Mouse (Mus musculus) kidney, postnatal 25 days (tissue): ENCODE results near the gene A2ml1.

Source experiments
- DNase-seq, 2 experiments: peaks; one replicate each; pipeline ENCODE4 v3.0.0; 2021; ENCODE audit warnings: mixed read lengths in 2 of 2

Gene A2ml1

DNA sequence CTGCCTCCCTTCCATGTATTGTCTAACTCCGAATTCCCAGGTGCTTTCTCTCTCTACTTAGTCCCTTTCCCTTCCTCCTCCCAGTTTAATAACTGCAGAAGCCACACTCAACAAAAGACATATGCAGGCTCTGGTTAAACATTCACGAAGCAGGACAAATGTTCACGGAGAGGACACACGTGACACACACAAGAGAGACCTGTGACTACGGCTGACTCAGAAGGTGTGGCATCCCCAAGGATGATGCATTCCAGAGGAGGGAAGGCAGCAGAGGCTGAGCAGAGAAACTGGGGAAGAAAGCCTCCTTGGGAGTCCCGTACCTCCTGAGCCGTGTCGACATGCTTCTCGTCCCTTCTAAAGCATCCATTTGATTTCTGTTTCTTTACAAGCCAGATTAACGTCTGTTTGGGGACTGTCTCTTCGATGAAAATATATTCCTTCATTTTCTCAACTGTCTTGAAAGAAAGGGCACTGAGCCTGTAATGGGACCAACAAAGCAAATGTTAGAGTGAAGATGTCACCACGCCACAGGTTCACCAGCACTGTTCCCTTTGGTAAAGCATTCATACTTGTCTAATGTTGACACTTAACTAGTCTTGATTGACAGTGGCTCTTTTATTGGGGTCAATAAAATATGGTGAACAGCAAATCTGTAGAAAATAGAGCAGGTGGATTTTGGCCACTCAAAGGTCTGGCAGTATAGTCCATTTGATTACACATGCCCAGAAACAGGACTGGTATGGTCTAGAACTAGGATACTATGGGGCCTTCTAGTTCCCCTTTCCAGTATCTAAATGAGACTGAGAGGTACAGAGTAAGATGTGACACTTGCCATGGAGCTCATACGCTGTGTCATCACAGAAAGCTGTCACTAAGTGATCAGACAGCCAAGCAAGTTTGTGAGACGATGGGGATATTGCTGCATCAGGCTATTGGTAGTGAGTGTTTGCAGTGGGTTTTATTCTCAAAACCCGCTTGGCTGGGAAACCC lies 31.6 kb downstream of the A2ml1 start:
- DNase-seq = peak; percentile 28 to 54

DNA sequence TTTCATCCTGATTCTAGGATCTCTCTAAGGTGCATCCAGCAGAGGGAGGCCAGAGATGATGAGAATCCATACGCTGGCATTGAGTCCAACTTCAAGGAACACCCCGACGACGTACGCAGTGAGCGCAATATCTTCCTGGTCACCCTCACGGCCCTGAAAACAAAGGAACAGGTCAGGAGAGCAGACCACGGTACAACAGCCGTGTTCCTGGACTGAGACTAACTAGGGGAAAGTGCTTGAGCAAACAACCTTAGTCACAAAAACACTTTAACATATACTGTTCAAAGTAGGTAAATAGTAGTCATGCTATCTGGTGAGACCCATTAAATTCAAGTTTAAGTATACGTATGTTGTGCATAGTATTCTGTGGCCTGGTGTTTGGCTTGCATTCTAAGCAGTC lies 32.9 kb downstream of the A2ml1 start:
- DNase-seq = no peak

DNA sequence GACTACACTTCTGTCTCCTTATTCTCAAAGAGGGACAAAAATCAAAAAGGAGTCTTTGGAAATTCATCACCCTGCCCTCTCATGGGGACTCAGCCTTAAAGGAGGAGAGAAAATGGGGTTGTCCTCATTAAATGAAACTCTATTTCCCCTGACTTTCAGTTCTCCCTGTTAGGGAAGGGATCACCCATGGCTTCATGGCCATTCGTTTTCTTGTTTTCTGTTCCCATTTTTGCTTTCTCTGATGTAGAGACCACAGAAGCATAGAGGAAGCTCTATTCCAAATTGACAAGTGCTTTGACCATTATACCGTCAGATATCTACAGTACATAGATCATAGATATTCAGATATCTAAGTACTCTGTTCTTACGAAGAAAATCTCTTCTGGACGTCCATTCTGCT lies 36.0 kb downstream of the A2ml1 start:
- no peak for DNase-seq

DNA sequence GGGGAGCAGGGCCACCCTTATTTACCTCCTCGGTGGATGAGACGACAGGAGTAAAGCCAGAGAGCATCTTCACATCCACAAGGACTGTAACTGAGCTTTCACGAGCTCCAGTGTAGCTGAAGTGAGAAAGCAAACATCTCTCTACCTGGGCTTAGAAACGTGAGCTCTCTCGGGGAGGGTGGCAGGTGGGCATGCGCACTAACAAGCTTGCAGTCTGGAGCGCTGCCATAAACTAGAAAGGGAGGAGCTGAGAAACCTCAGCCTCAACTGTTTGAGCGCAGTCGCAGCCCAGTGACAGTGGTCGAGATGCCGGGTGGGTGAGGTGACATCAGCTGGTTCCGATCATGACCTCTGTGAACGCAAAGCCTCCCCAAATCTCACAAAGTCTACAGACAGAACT lies 38.2 kb downstream of the A2ml1 start:
- no peak for DNase-seq

DNA sequence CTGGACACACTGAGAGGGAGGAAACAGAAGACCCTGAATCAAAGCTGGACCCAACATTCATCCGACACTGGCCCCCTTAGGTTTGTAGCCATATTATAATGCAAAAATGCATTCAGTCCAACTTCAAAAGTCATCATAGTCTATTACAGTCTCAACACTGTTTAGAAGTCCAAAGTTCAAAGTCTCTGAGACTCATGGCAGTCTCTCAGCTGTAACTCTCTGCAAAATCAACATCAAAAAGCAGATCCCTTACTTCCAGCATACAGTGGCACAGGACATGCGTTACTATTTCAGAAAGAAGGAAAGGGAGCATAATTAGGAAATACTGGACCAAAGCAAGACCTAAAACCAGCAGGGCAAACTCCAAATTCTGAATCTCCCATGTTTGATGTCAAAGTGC lies 46.2 kb downstream of the A2ml1 start:
- DNase-seq = no peak

DNA sequence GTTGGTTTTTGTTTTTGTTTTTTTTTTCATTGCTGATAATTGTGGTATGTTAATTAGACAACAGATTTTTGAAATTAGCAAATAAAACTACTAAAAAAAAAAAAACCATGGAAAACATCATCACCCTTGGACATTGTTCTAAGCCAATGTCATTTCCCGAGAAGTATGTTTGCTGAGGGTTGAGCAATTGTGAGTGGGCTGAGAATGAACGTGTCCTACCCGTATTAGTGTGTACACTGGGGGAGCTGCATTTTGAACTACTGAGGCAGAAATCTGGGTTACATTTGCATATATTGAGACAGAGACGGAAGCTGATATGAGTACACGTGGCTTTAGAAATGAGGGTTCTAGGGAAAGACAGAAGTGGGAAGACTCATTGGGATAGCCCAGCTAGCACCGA lies 48.1 kb downstream of the A2ml1 start:
- DNase-seq = no peak

DNA sequence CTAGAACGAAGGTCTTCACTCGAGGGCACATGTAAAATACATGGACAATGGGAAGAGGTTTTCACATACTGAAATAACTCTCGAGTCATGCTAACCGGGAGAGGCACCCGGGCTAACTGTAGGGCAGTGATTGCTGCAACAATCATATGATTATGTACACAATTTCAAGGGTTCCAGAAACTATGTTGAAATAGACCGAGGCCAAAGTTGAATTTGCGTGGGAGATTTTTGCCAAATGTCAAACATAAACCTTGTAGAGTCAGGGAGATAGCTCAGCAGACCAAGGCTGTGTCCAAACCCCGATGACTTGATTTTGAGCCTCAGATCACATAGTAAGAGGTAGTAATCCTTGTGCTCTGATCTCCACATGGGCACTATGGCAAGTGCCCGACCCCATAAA lies 48.7 kb downstream of the A2ml1 start:
- no peak for DNase-seq

DNA sequence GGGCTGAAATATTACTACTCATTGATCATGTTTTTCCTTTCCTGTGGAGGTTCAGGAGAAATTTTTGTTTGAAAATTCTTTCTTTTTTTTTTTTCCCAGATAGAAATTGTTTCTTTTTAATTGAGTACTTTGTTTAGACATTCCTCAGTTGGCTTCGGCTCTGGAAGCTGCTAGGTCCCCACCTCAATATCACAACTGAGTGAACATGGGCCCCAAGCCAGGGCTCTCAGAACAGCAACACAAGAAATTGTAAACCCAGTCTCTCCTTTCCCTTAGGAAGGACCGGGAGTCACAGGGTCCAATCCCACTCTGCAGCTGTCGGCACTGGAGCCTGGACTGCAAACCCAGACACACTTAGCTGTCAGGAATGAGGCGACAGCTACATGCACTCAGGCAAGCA lies 52.9 kb downstream of the A2ml1 start:
- DNase-seq = peak in 1 of 2 experiments; percentile 36

DNA sequence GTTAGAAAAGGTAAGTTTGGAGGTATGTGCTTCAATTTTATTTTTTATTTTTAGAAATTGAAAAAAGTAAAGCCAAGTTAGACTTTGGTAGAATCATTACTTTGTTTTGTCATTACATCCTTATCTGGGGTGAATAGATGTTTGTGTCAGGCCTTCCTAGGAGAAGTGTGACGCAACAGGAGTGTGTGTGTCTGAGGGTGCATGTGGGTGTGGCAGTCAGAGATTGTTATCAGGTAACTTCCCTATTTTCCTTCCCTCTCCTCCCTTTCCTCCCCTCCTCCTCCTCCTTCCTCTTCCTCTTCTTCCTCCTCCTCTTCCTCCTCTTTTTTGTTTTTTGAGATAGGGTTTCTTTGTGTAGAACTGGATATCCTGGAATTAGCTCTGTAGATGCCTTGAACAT lies 54.3 kb downstream of the A2ml1 start:
- no peak for DNase-seq

DNA sequence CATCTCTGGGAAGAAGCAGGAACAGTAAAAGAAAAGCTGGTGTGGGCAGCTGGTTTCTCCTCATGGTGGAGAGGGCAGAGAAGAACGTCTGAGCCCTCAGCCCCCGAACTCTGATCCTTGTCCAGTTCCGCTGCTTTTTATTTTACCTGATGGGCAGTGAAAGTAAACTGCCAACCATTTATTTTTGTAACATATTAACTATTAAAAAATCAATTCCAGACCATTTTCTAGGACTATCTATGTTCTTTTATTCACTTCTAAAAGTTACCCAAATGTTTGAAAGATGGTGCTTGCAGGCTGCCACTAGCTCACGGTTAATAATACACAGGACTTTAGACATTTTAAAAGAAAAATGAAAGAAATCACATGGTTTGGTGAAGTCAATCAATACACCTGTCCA lies 54.8 kb downstream of the A2ml1 start, which contains the start of gene Pzp:
Gene Pzp (minus strand): TSS at position 120 of the 400 bp plus-strand sequence.
- DNase-seq = no peak

DNA sequence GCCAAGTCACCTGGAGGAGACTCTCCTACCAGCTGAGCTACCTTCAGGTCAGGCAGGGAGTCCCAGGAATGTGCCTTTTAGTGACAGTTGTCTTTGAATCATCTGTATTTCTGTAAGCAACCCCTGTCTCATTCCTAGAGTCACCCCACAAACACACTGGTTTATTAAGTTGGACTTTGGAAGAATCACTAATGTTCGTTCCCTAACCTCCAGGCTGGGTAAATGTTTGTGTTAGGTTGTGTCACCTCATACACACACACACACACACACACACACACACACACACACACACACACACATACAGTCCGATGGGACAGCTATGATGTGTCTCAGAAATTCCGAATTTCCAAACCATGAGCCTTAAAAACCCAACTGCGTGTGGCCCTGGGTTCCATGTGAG lies 55.6 kb downstream of the A2ml1 start:
- no peak for DNase-seq

DNA sequence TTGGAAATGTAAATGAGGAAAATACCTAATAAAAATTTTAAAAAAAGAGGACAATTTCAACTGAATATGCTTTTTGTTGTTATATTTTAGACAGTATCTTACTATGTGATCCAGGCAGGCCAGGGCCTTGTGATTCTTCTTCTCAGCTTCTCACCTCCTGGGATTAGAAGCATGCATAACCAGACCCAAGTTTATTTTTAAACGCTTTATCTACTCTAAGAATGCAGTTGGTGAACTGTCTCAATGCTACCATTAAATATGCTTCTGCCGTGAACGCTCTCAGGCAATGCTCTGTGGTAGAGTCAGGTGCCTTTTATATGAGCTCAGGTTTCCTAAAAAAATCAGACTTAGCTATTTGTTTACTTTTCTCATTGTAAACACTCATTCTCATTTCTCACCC lies 58.0 kb downstream of the A2ml1 start:
- no peak for DNase-seq

DNA sequence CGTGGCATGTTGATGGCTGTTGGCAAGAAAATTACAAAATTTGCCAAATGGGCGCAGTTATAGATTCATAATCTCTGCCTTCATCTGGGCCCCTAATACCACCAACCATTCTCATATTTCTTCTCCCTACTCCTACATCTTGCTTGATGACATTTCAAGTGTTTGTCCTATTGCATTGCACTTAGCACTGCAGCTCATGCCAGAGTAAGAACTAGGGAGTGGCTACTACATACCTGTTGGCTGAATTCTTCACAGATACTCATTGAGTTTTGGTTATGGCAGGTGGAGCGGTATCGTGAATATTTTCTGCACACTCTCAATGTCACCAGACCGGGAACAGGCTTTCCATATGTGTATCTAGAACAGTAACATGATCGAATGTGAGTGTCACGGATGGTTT lies 62.2 kb downstream of the A2ml1 start:
- DNase-seq = no peak

DNA sequence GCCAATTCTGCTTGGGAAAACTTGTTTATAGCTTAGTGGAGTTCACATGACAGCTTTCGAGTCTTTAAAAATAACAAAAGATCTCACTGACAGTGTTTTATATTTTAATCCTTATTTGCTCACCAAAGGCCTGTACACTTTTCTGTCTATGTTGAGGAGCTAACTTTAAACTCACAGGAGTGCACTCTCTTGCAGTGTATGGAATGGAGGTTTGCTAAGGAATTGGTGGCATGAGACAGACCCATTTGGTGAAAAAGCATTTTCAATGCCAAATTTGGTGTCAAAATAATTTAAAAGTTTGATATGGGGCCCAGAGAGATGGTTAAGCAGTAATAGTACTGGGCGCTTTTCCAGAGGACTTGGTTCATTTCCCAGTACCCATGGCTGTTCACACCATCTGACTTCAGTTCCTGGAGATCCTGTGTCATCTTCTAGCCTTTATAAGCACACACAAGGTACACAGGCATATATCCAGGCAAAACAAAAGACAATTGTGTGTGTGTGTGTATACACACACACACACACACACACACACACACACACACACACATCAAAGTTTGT lies 75.7 kb downstream of the A2ml1 start:
- no peak for DNase-seq

DNA sequence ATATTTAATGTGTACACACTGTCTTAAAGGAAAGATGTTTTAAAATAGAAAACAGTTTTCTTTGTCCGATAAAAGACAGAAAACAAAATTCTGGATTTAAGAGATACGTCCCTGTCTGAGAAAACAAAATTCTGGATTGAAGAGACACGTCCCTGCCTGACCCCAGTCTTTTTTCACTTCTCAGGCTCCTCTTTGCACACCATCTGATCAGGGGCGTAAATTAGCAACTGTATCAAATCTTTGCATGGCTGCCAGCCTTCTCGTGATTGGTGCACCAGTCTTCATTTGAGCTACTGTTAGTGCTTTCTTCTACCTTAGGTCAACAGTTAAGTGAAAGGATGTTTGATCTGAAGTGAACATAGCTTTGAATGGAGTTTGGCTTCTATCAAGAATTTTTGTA lies 76.7 kb downstream of the A2ml1 start:
- no peak for DNase-seq

DNA sequence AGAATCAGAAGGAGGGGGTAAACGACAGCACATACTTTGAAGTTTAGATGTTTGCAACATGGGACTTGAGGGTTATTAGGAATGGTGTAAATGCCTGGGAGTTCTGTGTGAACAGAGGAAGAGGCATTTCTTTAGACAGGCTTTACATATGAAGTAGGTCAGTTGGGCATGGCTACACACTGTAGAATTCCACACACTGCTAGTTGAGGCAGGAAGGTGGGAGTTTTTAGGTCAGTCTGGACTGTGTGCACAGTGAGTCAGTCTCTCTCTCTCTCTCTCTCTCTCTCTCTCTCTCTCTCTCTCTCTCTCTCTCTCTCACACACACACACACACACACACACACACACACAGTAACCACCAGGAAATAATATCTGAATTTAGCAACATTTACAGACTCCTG lies 86.1 kb downstream of the A2ml1 start:
- DNase-seq = no peak

DNA sequence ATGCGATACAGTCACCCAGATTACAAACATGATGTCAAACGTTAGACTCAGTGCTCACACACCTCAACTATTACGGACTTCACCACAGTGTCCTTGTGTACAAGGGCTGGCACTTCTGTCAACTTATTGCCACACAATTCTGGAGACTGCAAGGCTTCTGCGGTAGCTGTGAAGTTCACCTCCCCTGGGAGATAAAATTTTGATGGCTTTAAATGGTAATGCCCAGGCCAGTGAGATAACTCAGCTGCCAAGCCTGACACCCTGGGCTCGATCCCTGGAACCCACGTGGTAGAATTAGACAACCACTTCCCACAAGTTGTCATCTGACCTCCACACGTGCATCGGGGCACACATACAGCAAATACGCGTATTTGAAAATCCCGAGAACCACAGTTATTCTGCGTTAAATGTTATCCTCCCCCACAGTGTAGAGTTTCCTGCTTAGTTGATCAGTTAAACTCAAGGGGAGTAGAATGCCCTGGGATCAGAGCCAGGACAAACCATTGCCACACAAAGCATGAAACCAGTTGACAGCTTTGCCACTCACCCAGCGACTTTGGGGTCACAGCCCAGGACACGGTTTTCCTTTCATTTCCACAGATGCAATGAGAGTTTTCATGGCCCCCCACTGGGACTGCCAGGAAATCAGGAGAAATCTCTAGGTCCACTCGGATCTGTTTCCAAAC lies 86.6 kb downstream of the A2ml1 start:
- DNase-seq = no peak

DNA sequence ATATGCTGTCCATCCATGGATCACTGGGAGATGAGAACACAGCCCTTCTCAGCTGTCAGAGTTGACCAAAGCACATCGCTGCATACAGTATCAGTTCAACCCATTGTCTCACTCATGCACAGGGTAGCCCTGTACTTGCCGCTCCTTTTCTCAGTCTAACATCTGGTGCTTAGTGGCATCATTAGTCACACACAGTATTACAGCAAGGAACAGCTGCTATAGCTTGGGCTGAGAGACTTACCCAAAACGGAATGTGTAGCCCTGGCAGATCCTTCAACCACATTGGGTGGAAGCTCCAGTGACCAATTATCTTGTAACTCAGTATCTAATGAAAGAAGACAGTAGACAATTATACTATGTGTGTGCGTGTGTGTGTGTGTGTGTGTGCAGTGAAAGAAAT lies 89.5 kb downstream of the A2ml1 start:
- no peak for DNase-seq

DNA sequence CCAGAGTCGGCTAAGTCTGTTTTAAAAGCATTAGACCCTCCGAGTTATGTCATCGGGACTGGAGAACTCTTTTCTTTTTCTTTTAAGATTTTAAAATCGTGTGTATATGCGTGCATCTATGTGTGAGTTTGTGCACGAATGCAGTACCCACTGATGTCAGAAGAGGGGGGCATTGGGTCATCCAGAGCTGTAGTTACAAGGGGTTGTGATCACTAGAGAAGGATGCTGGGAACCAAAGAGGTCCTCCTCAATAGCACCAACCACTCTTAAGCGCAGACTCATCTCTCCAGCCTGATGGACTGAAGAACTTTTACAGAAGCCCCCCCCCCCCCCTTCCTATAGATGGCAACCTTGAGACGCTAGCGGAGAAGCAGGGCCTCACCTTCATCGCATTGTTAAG lies 91.3 kb downstream of the A2ml1 start:
- DNase-seq = no peak
